Mouse (Mus musculus): ENCODE results near the gene Gstt3. TPM values are rescaled to one million over a fixed set of nuclear protein-coding genes. Genes with fewer than 3 reads are reported as not detected.

Gstt3 gene
- polyA plus RNA-seq (2012; rRNA removed): 40.0 and 41.9 TPM in 2 replicates

GRCm38 (mm10) chr10:75780769-75781578 lies at the start of gene Gstt3, which contains the start of gene Gm20441:
Gene Gstt3 (minus strand): TSS chr10:75781414.
Gene Gm20441 (minus strand): TSS chr10:75780954.
- H3K27me3 ChIP-seq (ENCODE audit: control insufficient read depth, insufficient read depth, low read length): no peaks in the 10 kb centered on the region
- no peaks in the 10 kb centered on the region for H3K36me3 ChIP-seq (ENCODE audit: control insufficient read depth, insufficient read depth, low read length)
- H3K27ac ChIP-seq (ENCODE audit: control insufficient read depth, insufficient read depth, low read depth, low read length): peak within 1 kb of the TSS; percentile 91
- TF ChIP-seq CTCF (IDR thresholded peaks at IDR 0.05; ENCODE audit: control insufficient read depth, insufficient read depth, insufficient replicate concordance, low read depth, low read length) (no peak), POLR2A (IDR thresholded peaks at IDR 0.05; ENCODE audit: control insufficient read depth, low read depth, low read length) (peak; percentile 87)
- H3K4me3 ChIP-seq (ENCODE audit: control insufficient read depth, low read depth, low read length): peak within 1 kb of the TSS; percentile 90
- peaks cover 21% of the 10 kb centered on the region for H3K4me1 ChIP-seq (ENCODE audit: control insufficient read depth, insufficient read depth, low read length)

GRCm38 (mm10) chr10:75830275-75830670 lies 49.1 kb upstream of the Gstt3 start:
- no peaks in the 10 kb centered on the region for H3K36me3 ChIP-seq (ENCODE audit: control insufficient read depth, insufficient read depth, low read length)
- H3K27ac ChIP-seq (ENCODE audit: control insufficient read depth, insufficient read depth, low read depth, low read length): no peak overlapping the region
- H3K27me3 ChIP-seq (ENCODE audit: control insufficient read depth, insufficient read depth, low read length): no peaks in the 10 kb centered on the region
- no peak for TF ChIP-seq CTCF (IDR thresholded peaks at IDR 0.05; ENCODE audit: control insufficient read depth, insufficient read depth, insufficient replicate concordance, low read depth, low read length)
- TF ChIP-seq POLR2A (IDR thresholded peaks at IDR 0.05; ENCODE audit: control insufficient read depth, low read depth, low read length): no peak
- H3K4me1 ChIP-seq (ENCODE audit: control insufficient read depth, insufficient read depth, low read length): peaks cover 18% of the 10 kb centered on the region
- H3K4me3 ChIP-seq (ENCODE audit: control insufficient read depth, low read depth, low read length): no peak overlapping the region

DNA sequence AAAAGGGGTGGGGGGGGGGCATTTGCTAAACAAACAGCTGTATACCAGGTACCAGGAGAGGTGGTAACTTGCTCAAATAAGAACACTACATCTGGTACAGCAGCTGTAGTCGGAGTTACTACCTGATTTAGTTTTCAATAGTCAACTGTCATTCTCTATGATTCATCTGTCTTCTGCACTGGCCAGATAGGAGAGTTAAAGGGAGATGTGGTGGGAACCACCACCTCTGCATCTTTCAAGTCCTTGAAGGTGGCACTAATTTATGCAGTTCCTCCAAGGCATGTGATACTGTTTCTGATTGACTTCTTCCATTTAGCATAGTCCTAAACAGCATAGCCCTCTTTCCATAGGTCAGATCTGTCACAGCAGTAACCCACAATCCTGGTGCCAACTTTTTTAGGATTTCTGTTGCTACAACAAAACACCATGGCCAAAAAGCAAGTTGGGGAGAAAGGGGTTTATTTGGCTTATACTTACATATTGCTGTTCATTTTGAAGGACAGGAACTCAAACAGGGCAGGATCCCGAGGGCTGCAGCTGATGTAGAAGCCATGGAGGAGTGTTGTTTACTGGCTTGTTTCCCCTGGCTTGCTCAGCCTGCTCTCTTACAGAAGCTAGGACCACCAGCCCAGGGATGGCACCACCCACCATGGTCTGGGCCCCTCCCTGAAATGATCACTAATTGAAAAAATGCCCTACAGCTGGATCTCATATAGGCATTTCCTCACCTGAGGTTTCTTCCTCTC lies 48.5 kb upstream of the Gstt3 start:
- no peaks in the 10 kb centered on the region for H3K36me3 ChIP-seq (ENCODE audit: control insufficient read depth, insufficient read depth, low read length)
- no peak overlapping the region for H3K27ac ChIP-seq (ENCODE audit: control insufficient read depth, insufficient read depth, low read depth, low read length)
- H3K4me3 ChIP-seq (ENCODE audit: control insufficient read depth, low read depth, low read length): no peak overlapping the region
- TF ChIP-seq CTCF (IDR thresholded peaks at IDR 0.05; ENCODE audit: control insufficient read depth, insufficient read depth, insufficient replicate concordance, low read depth, low read length): no peak
- TF ChIP-seq POLR2A (IDR thresholded peaks at IDR 0.05; ENCODE audit: control insufficient read depth, low read depth, low read length): no peak
- no peaks in the 10 kb centered on the region for H3K27me3 ChIP-seq (ENCODE audit: control insufficient read depth, insufficient read depth, low read length)
- H3K4me1 ChIP-seq (ENCODE audit: control insufficient read depth, insufficient read depth, low read length): peaks cover 14% of the 10 kb centered on the region

DNA sequence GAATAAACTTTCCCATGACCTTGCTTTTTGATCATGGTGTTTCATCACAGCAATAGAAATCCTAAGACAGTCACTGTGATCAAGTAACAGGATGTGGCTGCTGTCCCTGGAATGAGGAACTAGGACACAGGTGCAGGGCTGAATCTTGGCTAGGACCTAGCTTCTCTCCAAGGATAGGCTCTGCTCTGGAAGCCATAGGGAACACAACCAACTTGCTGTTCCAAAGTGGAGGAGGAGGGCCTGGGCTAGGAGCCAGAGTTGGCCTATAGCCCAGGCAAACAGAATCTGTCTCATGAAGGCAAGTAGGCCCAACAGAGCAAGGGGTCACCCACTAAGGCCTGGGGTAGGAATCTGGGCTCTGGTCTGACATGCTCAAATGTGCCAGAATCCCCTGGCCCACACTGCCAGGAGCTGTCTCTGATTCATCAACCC lies 47.3 kb upstream of the Gstt3 start:
- no peak overlapping the region for H3K27ac ChIP-seq (ENCODE audit: control insufficient read depth, insufficient read depth, low read depth, low read length)

GRCm38 (mm10) chr10:75827668-75828360 lies 46.6 kb upstream of the Gstt3 start:
- no peak overlapping the region for H3K4me3 ChIP-seq (ENCODE audit: control insufficient read depth, low read depth, low read length)
- no peaks in the 10 kb centered on the region for H3K36me3 ChIP-seq (ENCODE audit: control insufficient read depth, insufficient read depth, low read length)
- TF ChIP-seq POLR2A (IDR thresholded peaks at IDR 0.05; ENCODE audit: control insufficient read depth, low read depth, low read length) (no peak), CTCF (IDR thresholded peaks at IDR 0.05; ENCODE audit: control insufficient read depth, insufficient read depth, insufficient replicate concordance, low read depth, low read length) (no peak)
- no peaks in the 10 kb centered on the region for H3K27me3 ChIP-seq (ENCODE audit: control insufficient read depth, insufficient read depth, low read length)
- H3K27ac ChIP-seq (ENCODE audit: control insufficient read depth, insufficient read depth, low read depth, low read length): no peak overlapping the region
- no peaks in the 10 kb centered on the region; the same call in none of the 2 replicates for H3K4me1 ChIP-seq (ENCODE audit: control insufficient read depth, insufficient read depth, low read length)

More for the DNA sequence above, 47.3 kb upstream of the Gstt3 start:
- Histone ChIP-seq H3K4me1 (ENCODE audit: control insufficient read depth, insufficient read depth, low read length) (peaks cover 7% of the 10 kb centered on the region), H3K27me3 (ENCODE audit: control insufficient read depth, insufficient read depth, low read length) (no peaks in the 10 kb centered on the region), H3K36me3 (ENCODE audit: control insufficient read depth, insufficient read depth, low read length) (no peaks in the 10 kb centered on the region), H3K4me3 (ENCODE audit: control insufficient read depth, low read depth, low read length) (no peak overlapping the region)
- TF ChIP-seq POLR2A (IDR thresholded peaks at IDR 0.05; ENCODE audit: control insufficient read depth, low read depth, low read length) (no peak), CTCF (IDR thresholded peaks at IDR 0.05; ENCODE audit: control insufficient read depth, insufficient read depth, insufficient replicate concordance, low read depth, low read length) (no peak)

GRCm38 (mm10) chr10:75824530-75824929 lies 43.3 kb upstream of the Gstt3 start:
- Histone ChIP-seq H3K4me3 (ENCODE audit: control insufficient read depth, low read depth, low read length) (no peak overlapping the region), H3K27me3 (ENCODE audit: control insufficient read depth, insufficient read depth, low read length) (no peaks in the 10 kb centered on the region), H3K36me3 (ENCODE audit: control insufficient read depth, insufficient read depth, low read length) (no peaks in the 10 kb centered on the region), H3K27ac (ENCODE audit: control insufficient read depth, insufficient read depth, low read depth, low read length) (no peak overlapping the region), H3K4me1 (ENCODE audit: control insufficient read depth, insufficient read depth, low read length) (no peaks in the 10 kb centered on the region; the same call in 1 of the 2 replicates)
- TF ChIP-seq POLR2A (IDR thresholded peaks at IDR 0.05; ENCODE audit: control insufficient read depth, low read depth, low read length) (no peak), CTCF (IDR thresholded peaks at IDR 0.05; ENCODE audit: control insufficient read depth, insufficient read depth, insufficient replicate concordance, low read depth, low read length) (no peak)
